13 mouse cellular contexts compared by ENCODE assay signal in the genomic region with DNA sequence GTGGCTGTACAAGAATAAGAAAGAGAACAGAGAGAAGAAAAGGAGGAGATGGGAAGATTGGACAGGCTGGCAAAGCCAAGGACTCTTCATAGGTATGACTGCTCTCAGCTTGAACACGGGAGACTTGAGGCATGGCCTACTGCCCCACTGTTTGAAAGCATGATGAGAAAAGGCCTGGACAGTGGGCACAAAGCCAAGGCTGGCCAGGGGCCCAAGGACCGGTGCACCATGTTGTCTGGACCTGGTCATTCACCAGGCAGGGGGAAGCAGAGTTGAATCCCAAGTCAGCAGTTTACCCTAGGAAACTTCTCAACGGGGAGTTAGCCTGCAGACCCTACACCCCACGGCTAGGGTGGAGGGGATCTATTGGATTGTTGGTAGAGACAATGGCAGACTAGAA. TPM values are rescaled to one million over a fixed set of nuclear protein-coding genes. Genes with fewer than 3 reads are reported as not detected.
DNase-seq lines count a peak whose midpoint lies in the region; ATAC-seq and TF ChIP-seq lines count a peak whose summit lies in the region.
"Had no signal": no experiment of that assay in that cellular context is flagged by ENCODE, and none has a peak within 500 bp of the region (broad histone marks: within the 10 kb centered on the region; RNA-seq: fewer than 3 reads in every experiment).

No protein-coding gene starts in this region.

- H3K9me3 ChIP-seq in heart, embryonic 16.5 days (replicated peaks; ENCODE audit: control insufficient read depth, low read length), result no peaks in the 10 kb centered on the region
- no peaks in the 10 kb centered on the region for H3K9me3 ChIP-seq in kidney, embryonic 15.5 days (replicated peaks)
- no peaks in the 10 kb centered on the region for H3K9me3 ChIP-seq in forebrain, embryonic 13.5 days (replicated peaks)
- H3K9me3 ChIP-seq: heart, embryonic 13.5 days; limb, embryonic 12.5 days; neural tube, embryonic 13.5 days had no signal

- no peak for DNase-seq in heart, adult 2 months
- peak; percentile 67 for DNase-seq in testis, postnatal 10 days (ENCODE audit: low spot score)
- no peak for DNase-seq in testis, postnatal 14 days (ENCODE audit: low spot score)
- DNase-seq in thymus, postnatal 25 days, result no peak
- DNase-seq: thymus, adult 2 months had no signal

- peaks cover 15% of the 10 kb centered on the region for H3K27me3 ChIP-seq in heart, embryonic 16.5 days (ENCODE audit: control insufficient read depth, insufficient read depth, low read length)
- peaks cover 7% of the 10 kb centered on the region for H3K27me3 ChIP-seq in heart, adult 2 months (ENCODE audit: control insufficient read depth, insufficient read depth, low read length)
- H3K27me3 ChIP-seq in kidney, embryonic 15.5 days, result 0 out of 2 replicates have a peak, but pooled peaks cover 7% of the 10 kb centered on the region
- H3K27me3 ChIP-seq in forebrain, embryonic 13.5 days, result no peaks in the 10 kb centered on the region
- H3K27me3 ChIP-seq: limb, embryonic 12.5 days; neural tube, embryonic 13.5 days had no signal

- no peak overlapping the region for H3K9ac ChIP-seq in heart, embryonic 16.5 days (ENCODE audit: low read length)
- H3K9ac ChIP-seq in heart, adult 2 months (ENCODE audit: low read depth, low read length), result no peak overlapping the region
- no peak overlapping the region for H3K9ac ChIP-seq in kidney, embryonic 15.5 days
- no peak overlapping the region for H3K9ac ChIP-seq in forebrain, embryonic 13.5 days
- H3K9ac ChIP-seq: limb, embryonic 12.5 days had no signal

- peak; percentile 15; the same call in 1 of the 2 replicates for ATAC-seq in heart, embryonic 16.5 days (replicated peaks; ENCODE audit: extremely low read depth, insufficient read depth, low FRiP score)
- no peak for ATAC-seq in kidney, embryonic 15.5 days (replicated peaks; ENCODE audit: low FRiP score)
- ATAC-seq in monocyte, adult 5-6 weeks (replicated peaks; ENCODE audit: insufficient number of reproducible peaks, low FRiP score, low TSS enrichment, poor library complexity, severe bottlenecking), result no peak
- ATAC-seq in forebrain, embryonic 13.5 days, result no peak

- no peak for TF ChIP-seq CTCF in heart, adult 2 months (IDR thresholded peaks at IDR 0.05)

- H3K4me2 ChIP-seq in heart, embryonic 16.5 days (ENCODE audit: low read depth, low read length), result no peak overlapping the region
- H3K4me2 ChIP-seq in kidney, embryonic 15.5 days, result peak overlapping the region; percentile 91; the same call in 1 of the 2 replicates
- H3K4me2 ChIP-seq in forebrain, embryonic 13.5 days, result no peak overlapping the region; the same call in 1 of the 2 replicates

- H3K4me1 ChIP-seq in heart, embryonic 16.5 days (ENCODE audit: control insufficient read depth, insufficient read depth, low read length), result peaks cover 6% of the 10 kb centered on the region; the same call in 1 of the 2 replicates
- H3K4me1 ChIP-seq in heart, adult 2 months (ENCODE audit: control insufficient read depth, insufficient read depth, low read length), result no peaks in the 10 kb centered on the region
- H3K4me1 ChIP-seq in kidney, embryonic 15.5 days, result peaks cover 57% of the 10 kb centered on the region
- peaks cover 55% of the 10 kb centered on the region for H3K4me1 ChIP-seq in forebrain, embryonic 13.5 days

- no peak for TF ChIP-seq POLR2A in heart, adult 2 months (IDR thresholded peaks at IDR 0.05; ENCODE audit: insufficient read depth, low read depth, low read length)

- no peaks in the 10 kb centered on the region for H3K79me2 ChIP-seq in heart, adult 2 months (replicated peaks; ENCODE audit: control insufficient read depth, insufficient read depth, low read length)

- intact Hi-C loops in heart, adult 2 months (cut with DNase I), result no loop called here

- 63% methylated on average over 4 of the region's 4 CpGs for WGBS in heart, embryonic 16.5 days
- 55% methylated on average over 4 of the region's 4 CpGs for WGBS in heart, adult 2 months
- WGBS in kidney, embryonic 15.5 days, result 65% methylated on average over 4 of the region's 4 CpGs
- 66% methylated on average over 4 of the region's 4 CpGs for WGBS in forebrain, embryonic 13.5 days

- H3K36me3 ChIP-seq in heart, embryonic 16.5 days (ENCODE audit: control insufficient read depth, insufficient read depth), result no peaks in the 10 kb centered on the region
- H3K36me3 ChIP-seq in heart, adult 2 months (ENCODE audit: control insufficient read depth, insufficient read depth, low read length), result no peaks in the 10 kb centered on the region
- H3K36me3 ChIP-seq in kidney, embryonic 15.5 days, result peaks cover 34% of the 10 kb centered on the region
- peaks cover 44% of the 10 kb centered on the region for H3K36me3 ChIP-seq in forebrain, embryonic 13.5 days (ENCODE audit: poor library complexity, severe bottlenecking)
- H3K36me3 ChIP-seq: heart, embryonic 13.5 days had no signal

- no peak overlapping the region for H3K4me3 ChIP-seq in heart, embryonic 16.5 days (ENCODE audit: low read length)
- H3K4me3 ChIP-seq in heart, adult 2 months, result no peak overlapping the region
- H3K4me3 ChIP-seq in kidney, embryonic 15.5 days (replicated peaks), result no peak overlapping the region
- H3K4me3 ChIP-seq in forebrain, embryonic 13.5 days, result no peak overlapping the region
- H3K4me3 ChIP-seq: heart, embryonic 13.5 days; limb, embryonic 12.5 days; neural tube, embryonic 13.5 days had no signal

- TF ChIP-seq EP300 in heart, adult 2 months (IDR thresholded peaks at IDR 0.05; ENCODE audit: insufficient read depth, low read depth, low read length), result no peak

- H3K27ac ChIP-seq in heart, embryonic 16.5 days (ENCODE audit: low read length), result no peak overlapping the region
- H3K27ac ChIP-seq in heart, adult 2 months, result no peak overlapping the region
- H3K27ac ChIP-seq in kidney, embryonic 15.5 days, result peak overlapping the region; percentile 68
- no peak overlapping the region for H3K27ac ChIP-seq in forebrain, embryonic 13.5 days
- H3K27ac ChIP-seq: neural tube, embryonic 13.5 days had no signal

RNA-seq across cellular contexts. Expression of a gene that starts 6.2 kb away (rescaled TPM):
- 2.6 TPM in 2 replicates for polyA plus RNA-seq in heart, embryonic 16.5 days (2015; fragmentation: Nextera tagmentation; extraction: Ambion mirVana)
- not detected for total RNA-seq in heart, adult 2 months (2021)
- 0.29 TPM in 1 of 2 replicates, not detected in the other for polyA plus RNA-seq in heart, adult 2 months (2012; rRNA removed)
- 16.0 and 17.1 TPM in 2 replicates for polyA plus RNA-seq in kidney, embryonic 15.5 days (2015; fragmentation: Nextera tagmentation; extraction: Ambion mirVana)
- total RNA-seq in monocyte, adult 5-6 weeks (2017), result not detected in 3 replicates
- 8.3 and 10.0 TPM in 2 replicates for polyA plus RNA-seq in forebrain, embryonic 13.5 days (2015; fragmentation: Nextera tagmentation; extraction: Ambion mirVana)

RNA-seq across cellular contexts. Expression of a gene that starts 15.2 kb away (rescaled TPM):
- polyA plus RNA-seq in heart, embryonic 16.5 days (2015; fragmentation: Nextera tagmentation; extraction: Ambion mirVana), result not detected in 2 replicates
- total RNA-seq in heart, adult 2 months (2021), result not detected
- not detected in 2 replicates for polyA plus RNA-seq in heart, adult 2 months (2012; rRNA removed)
- polyA plus RNA-seq in kidney, embryonic 15.5 days (2015; fragmentation: Nextera tagmentation; extraction: Ambion mirVana), result 0.30 and 0.48 TPM in 2 replicates
- total RNA-seq in monocyte, adult 5-6 weeks (2017), result 0.32 TPM in 1 of 3 replicates, not detected in the others
- 0.20 TPM in 1 of 2 replicates, not detected in the other for polyA plus RNA-seq in forebrain, embryonic 13.5 days (2015; fragmentation: Nextera tagmentation; extraction: Ambion mirVana)
- polyA plus RNA-seq: embryonic facial prominence, embryonic 11.5 days; heart, embryonic 13.5 days; neural tube, embryonic 13.5 days had no signal

RNA-seq across cellular contexts. Expression of a gene that starts 32.8 kb away (rescaled TPM):
- polyA plus RNA-seq in heart, embryonic 16.5 days (2015; fragmentation: Nextera tagmentation; extraction: Ambion mirVana), result 0.34 TPM in 1 of 2 replicates, not detected in the other
- not detected for total RNA-seq in heart, adult 2 months (2021)
- polyA plus RNA-seq in heart, adult 2 months (2012; rRNA removed), result not detected in 2 replicates
- polyA plus RNA-seq in kidney, embryonic 15.5 days (2015; fragmentation: Nextera tagmentation; extraction: Ambion mirVana), result not detected in 2 replicates
- not detected in 3 replicates for total RNA-seq in monocyte, adult 5-6 weeks (2017)
- polyA plus RNA-seq in forebrain, embryonic 13.5 days (2015; fragmentation: Nextera tagmentation; extraction: Ambion mirVana), result not detected in 2 replicates
- polyA plus RNA-seq: embryonic facial prominence, embryonic 11.5 days; heart, embryonic 13.5 days; limb, embryonic 12.5 days had no signal
